Mouse (Mus musculus) E14TG2a.4 (cell line): ENCODE measurements around the gene Slc38a10.

Source experiments
- H3K27me3 ChIP-seq: 2 replicates; pipeline ENCODE4 v1.6.1; 2014; ENCODE audit warnings: low read length, control low read depth; ENCODE audit not compliant: insufficient read depth
- H3K36me3 ChIP-seq: 2 replicates; pipeline ENCODE4 v1.6.1; 2014; ENCODE audit warnings: low read length, control low read depth; ENCODE audit not compliant: insufficient read depth
- H3K4me1 ChIP-seq: replicated peaks from 2 replicates; pipeline ENCODE4 v1.6.1; 2014; ENCODE audit warnings: low read depth, low read length, control low read depth
- H3K4me3 ChIP-seq: replicated peaks from 2 replicates; pipeline ENCODE4 v1.5.1; 2014; ENCODE audit warnings: mild to moderate bottlenecking, low read length
- H3K9me3 ChIP-seq: 2 replicates; pipeline ENCODE4 v1.6.1; 2014; ENCODE audit warnings: low read length, control low read depth
- CTCF ChIP-seq: conservative IDR thresholded peaks from 2 replicates; pipeline ENCODE4 v1.5.1; 2014; ENCODE audit warnings: low read length
- NANOG ChIP-seq: IDR thresholded peaks from 2 replicates; pipeline ENCODE4 v1.6.1; 2014; ENCODE audit warnings: borderline replicate concordance, low read length, mixed read lengths
- POU5F1 ChIP-seq: IDR thresholded peaks from 2 replicates; pipeline ENCODE4 v1.6.1; 2014; ENCODE audit warnings: low read length, borderline replicate concordance

Gene Slc38a10

DNA sequence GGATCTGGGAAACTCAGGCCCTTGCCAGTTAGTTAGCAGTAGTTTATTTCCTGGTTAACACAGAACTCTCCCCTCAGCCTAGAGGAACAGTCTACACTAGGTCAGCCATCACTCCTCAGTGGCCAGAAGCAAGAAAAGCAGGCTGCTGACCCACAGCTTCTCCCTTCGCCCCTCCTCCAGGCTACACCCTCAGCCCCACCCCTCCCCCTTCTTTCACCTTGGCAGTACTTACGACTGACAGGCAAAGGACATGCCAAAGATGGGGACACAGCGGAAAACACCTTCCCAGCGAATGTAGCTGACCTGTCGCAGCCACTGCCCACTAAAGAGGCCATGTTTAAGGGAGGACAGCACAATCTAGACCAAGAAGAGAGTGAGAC lies 13.5 kb downstream of the Slc38a10 start:
- H3K9me3 ChIP-seq, result no peaks in the 10 kb centered on the region
- no peak overlapping the region for H3K4me3 ChIP-seq
- peaks cover 78% of the 10 kb centered on the region for H3K36me3 ChIP-seq
- TF ChIP-seq POU5F1, result no peak
- no peak for TF ChIP-seq CTCF
- TF ChIP-seq NANOG, result no peak
- H3K4me1 ChIP-seq, result peaks cover 81% of the 10 kb centered on the region
- H3K27me3 ChIP-seq, result no peaks in the 10 kb centered on the region

DNA sequence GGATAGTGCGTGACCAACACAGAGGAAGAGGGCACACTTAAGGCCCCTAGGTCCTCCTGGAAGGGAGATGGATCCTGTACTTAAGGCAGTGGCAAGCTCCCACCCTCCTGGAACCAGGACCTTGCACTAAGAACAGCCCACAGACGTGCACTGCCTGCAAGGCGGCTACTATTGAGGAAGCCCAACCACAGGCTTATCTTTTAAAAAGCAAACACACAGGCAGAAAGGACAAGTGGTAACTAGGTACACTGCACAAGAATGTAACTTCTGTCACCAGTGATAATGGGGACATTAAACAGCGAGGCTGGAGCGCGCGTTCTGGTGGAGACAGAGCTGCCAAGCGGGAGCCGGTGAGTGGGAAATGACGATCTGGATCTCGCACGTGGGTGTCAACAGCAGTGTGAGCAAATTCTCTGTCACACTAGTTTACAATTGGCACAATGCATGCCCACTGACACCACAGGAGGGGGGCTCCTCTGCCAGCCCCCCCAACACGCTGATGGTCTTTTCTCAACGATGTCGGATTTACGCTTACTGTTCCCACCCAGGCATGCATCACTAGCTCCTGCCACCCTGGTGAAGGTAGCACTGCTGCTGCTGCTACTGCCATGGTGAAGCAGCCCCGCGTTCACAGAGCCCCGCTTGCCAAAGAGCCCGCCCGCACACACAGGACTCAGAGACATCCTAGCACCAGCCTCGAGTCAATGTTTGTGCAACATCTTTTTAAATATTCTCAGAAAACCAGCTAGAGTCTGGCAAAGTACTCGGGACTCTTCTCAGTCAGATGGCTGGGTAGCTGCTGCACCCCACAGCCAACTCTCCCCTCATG lies 14.1 kb downstream of the Slc38a10 start:
- Histone ChIP-seq H3K4me3 (no peak overlapping the region), H3K36me3 (peaks cover 84% of the 10 kb centered on the region), H3K27me3 (no peaks in the 10 kb centered on the region), H3K9me3 (no peaks in the 10 kb centered on the region), H3K4me1 (peaks cover 75% of the 10 kb centered on the region)
- TF ChIP-seq CTCF (no peak), POU5F1 (no peak), NANOG (no peak)

GRCm38 (mm10) chr11:120136195-120136594 lies 15.0 kb downstream of the Slc38a10 start:
- no peak overlapping the region for H3K4me3 ChIP-seq
- no peak for TF ChIP-seq POU5F1
- TF ChIP-seq CTCF, result no peak
- TF ChIP-seq NANOG, result no peak
- H3K9me3 ChIP-seq, result no peaks in the 10 kb centered on the region
- peaks cover 92% of the 10 kb centered on the region for H3K36me3 ChIP-seq
- no peaks in the 10 kb centered on the region for H3K27me3 ChIP-seq
- H3K4me1 ChIP-seq, result peaks cover 68% of the 10 kb centered on the region

DNA sequence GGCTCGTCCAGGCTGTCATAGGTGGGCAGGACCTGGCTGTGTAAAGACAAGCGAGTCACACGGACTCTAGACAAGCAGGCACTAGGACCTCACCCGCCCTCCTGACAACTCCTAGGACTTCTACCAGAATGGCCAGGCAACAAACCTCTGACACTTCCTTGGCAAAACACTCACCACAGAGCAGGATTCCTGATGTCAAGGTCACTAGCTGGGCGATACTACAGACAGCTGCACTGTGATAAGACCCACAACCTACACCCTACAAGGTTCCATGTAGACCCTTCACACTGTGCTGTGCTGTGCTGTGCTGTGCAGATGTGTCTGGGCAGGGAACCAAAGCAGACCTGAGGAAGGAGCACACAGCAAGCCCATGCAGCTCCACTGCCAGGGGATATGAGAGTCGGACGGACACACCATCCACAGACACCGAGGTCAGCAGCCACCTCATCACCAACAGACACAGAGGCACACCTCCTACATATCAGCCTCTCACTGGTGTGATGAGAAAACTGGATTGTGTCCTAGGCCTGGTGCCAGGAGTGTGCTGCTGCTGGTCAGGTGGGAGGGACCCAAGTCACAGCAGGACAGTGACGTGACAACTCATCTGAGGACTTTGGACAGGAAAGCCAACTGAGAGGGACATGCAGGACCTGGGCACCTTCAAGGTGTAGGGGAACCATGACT lies 16.2 kb downstream of the Slc38a10 start:
- H3K27me3 ChIP-seq, result no peaks in the 10 kb centered on the region
- no peaks in the 10 kb centered on the region for H3K9me3 ChIP-seq
- no peak overlapping the region for H3K4me3 ChIP-seq
- no peak for TF ChIP-seq POU5F1
- no peak for TF ChIP-seq CTCF
- no peak for TF ChIP-seq NANOG
- H3K4me1 ChIP-seq, result peaks cover 60% of the 10 kb centered on the region
- peaks cover 96% of the 10 kb centered on the region for H3K36me3 ChIP-seq

DNA sequence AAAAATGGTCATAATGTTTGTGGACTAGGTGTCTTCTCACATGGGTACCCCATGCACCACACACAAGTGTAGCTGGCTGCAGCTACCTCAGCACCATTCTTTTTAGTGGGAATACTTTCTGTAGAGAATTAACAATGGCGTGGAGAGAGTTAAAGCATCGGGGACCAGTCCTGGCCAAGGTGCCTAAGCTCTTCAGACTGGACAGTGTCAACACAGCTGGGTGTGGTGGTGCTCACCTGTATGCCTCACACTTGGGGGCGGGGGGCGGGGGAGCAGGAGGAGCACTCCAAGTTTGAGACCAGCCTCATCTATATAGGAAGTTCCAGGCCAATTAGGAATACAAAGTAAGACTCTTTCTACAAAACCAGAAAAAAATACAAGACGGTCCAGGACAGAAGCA lies 17.0 kb downstream of the Slc38a10 start:
- Histone ChIP-seq H3K4me3 (no peak overlapping the region), H3K4me1 (peaks cover 52% of the 10 kb centered on the region), H3K36me3 (peaks cover 96% of the 10 kb centered on the region), H3K9me3 (no peaks in the 10 kb centered on the region), H3K27me3 (no peaks in the 10 kb centered on the region)
- TF ChIP-seq POU5F1 (no peak), NANOG (no peak), CTCF (no peak)

DNA sequence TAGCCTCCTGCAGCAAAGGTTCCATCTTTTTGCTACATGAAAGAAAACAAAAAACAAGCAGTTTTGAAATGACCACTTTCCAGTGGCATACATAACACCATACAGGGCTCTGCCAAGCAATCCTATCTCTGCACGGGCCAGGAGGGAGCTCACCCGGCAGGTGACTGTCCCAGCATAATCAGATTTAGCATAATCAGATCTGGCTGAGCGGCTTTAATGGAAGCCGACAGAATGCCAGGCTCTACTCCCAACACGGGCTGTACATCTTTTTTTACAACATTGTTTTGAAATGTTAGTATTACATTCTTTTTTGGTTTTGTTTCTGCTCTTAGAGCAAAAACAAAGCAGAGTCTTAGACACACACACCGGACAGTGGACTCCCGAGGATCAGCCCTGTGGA lies 21.9 kb downstream of the Slc38a10 start:
- Histone ChIP-seq H3K4me1 (peaks cover 24% of the 10 kb centered on the region), H3K36me3 (peaks cover 94% of the 10 kb centered on the region), H3K4me3 (no peak overlapping the region), H3K9me3 (no peaks in the 10 kb centered on the region), H3K27me3 (no peaks in the 10 kb centered on the region)
- no peak for TF ChIP-seq NANOG
- no peak for TF ChIP-seq CTCF
- TF ChIP-seq POU5F1, result no peak

GRCm38 (mm10) chr11:120126845-120127244 lies 24.3 kb downstream of the Slc38a10 start:
- Histone ChIP-seq H3K4me1 (peaks cover 44% of the 10 kb centered on the region), H3K27me3 (no peaks in the 10 kb centered on the region), H3K9me3 (no peaks in the 10 kb centered on the region), H3K36me3 (peaks cover 92% of the 10 kb centered on the region), H3K4me3 (no peak overlapping the region)
- no peak for TF ChIP-seq POU5F1

- no peaks in the 10 kb centered on the region for H3K9me3 ChIP-seq
- peaks cover 65% of the 10 kb centered on the region for H3K4me1 ChIP-seq
- no peak overlapping the region for H3K4me3 ChIP-seq
- peaks cover 91% of the 10 kb centered on the region for H3K36me3 ChIP-seq
- no peak for TF ChIP-seq POU5F1
- TF ChIP-seq NANOG, result no peak
- TF ChIP-seq CTCF, result no peak
- H3K27me3 ChIP-seq, result no peaks in the 10 kb centered on the region
These were observed 29.0 kb downstream of the Slc38a10 start for GRCm38 (mm10) chr11:120122126-120122525.
